In the genomic region with DNA sequence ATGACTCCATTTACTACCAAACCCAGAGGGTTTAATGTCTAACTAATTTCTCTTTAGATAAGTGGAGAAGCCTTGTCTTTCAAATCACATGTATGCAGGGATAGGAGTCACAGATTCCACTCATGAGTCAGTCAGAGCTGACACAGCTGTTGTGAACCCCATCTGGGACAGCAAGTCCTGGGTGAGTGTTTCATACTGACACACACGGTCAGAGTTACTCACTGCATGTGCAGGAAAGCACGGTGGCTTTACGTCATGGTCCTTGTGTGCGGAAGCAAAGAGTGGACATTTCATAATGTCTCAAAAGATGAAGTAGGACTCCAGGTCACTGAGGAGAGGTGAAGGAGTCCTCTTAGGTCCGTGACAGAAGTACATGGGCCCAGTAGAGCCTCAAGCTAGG, we compare ENCODE assay signal across 13 mouse cellular contexts. TPM values are rescaled to one million over a fixed set of nuclear protein-coding genes. Genes with fewer than 3 reads are reported as not detected.
A peak's percentile ranks its signal among the peaks of the same experiment; 100 is the strongest.
DNase-seq lines count a peak whose midpoint lies in the region; ATAC-seq and TF ChIP-seq lines count a peak whose summit lies in the region.
"Had no signal": no experiment of that assay in that cellular context is flagged by ENCODE, and none has a peak within 500 bp of the region (broad histone marks: within the 10 kb centered on the region; RNA-seq: fewer than 3 reads in every experiment).

No protein-coding gene starts in this region.

- H3K27ac ChIP-seq in heart, embryonic 12.5 days (ENCODE audit: poor library complexity, severe bottlenecking): no peak overlapping the region
- no peak overlapping the region for H3K27ac ChIP-seq in CH12.LX (ENCODE audit: insufficient read depth, low read depth)

- H3K4me1 ChIP-seq in heart, embryonic 12.5 days (replicated peaks): 0 out of 2 replicates have a peak, but pooled peaks cover 7% of the 10 kb centered on the region
- H3K4me1 ChIP-seq in CH12.LX (ENCODE audit: control insufficient read depth in 1 of 2, insufficient read depth in 2 of 2): peaks cover 3 to 5% of the 10 kb centered on the region in 2 experiments; a peak in 3 of 4 replicates

- DNase-seq in heart, adult 18-20 months: peak; percentile 50 to 60
- no peak for DNase-seq in CH12.LX (ENCODE audit: extremely low read depth)
- peak; percentile 50 for DNase-seq in heart, adult 8-10 months (ENCODE audit: low spot score)
- DNase-seq in thymus, postnatal 36 days: no peak
- no peak for DNase-seq in left cerebral cortex, adult 8-10 months (ENCODE audit: low spot score in 2 of 2)
- DNase-seq: cerebellum, adult 2 months; kidney, postnatal 14 days; retina, postnatal 1 day; thymus, adult 18-20 months had no signal

- no peak overlapping the region for H3K4me3 ChIP-seq in heart, embryonic 12.5 days
- H3K4me3 ChIP-seq in CH12.LX (replicated peaks in 1 of 3; ENCODE audit: low read depth in 2 of 3, low read length in 2 of 3, poor library complexity in 1 of 3): no peak overlapping the region
- H3K4me3 ChIP-seq: megakaryocyte, embryonic 14.5 days had no signal

- TF ChIP-seq POLR2A in CH12.LX (IDR thresholded peaks at IDR 0.05; ENCODE audit: low read depth, low read length): no peak

- TF ChIP-seq CTCF in CH12.LX (conservative IDR thresholded peaks at IDR 0.05 in 1 of 2, IDR thresholded peaks at IDR 0.05 in 1 of 2; ENCODE audit: low read depth in 2 of 2, low read length in 2 of 2): no peak

- H3K9me3 ChIP-seq in heart, embryonic 12.5 days (replicated peaks): no peaks in the 10 kb centered on the region
- no peaks in the 10 kb centered on the region for H3K9me3 ChIP-seq in CH12.LX (replicated peaks; ENCODE audit: low read length)
- H3K9me3 ChIP-seq: megakaryocyte, embryonic 14.5 days had no signal

- no peaks in the 10 kb centered on the region for H3K27me3 ChIP-seq in heart, embryonic 12.5 days (replicated peaks)
- H3K27me3 ChIP-seq in CH12.LX (replicated peaks): no peaks in the 10 kb centered on the region
- H3K27me3 ChIP-seq: megakaryocyte, embryonic 14.5 days had no signal

- dilution Hi-C loops in CH12.LX (cut with MboI; ENCODE audit: extremely low pct_ligation_motif_present, extremely low pct_unique_long_range_greater_than_20kb, low sequenced_read_pairs): no loop called here

- no peak for TF ChIP-seq EP300 in CH12.LX (IDR thresholded peaks at IDR 0.05; ENCODE audit: low read length)

- no peak for ATAC-seq in heart, embryonic 12.5 days (ENCODE audit: insufficient number of reproducible peaks, low FRiP score)
- peak; percentile 96 for ATAC-seq in megakaryocyte, adult 5-6 weeks (ENCODE audit: poor library complexity, severe bottlenecking)

- no peaks in the 10 kb centered on the region for H3K79me2 ChIP-seq in CH12.LX (replicated peaks; ENCODE audit: control insufficient read depth, extremely low read depth, insufficient read depth, poor library complexity, severe bottlenecking)

- no peak overlapping the region for H3K9ac ChIP-seq in heart, embryonic 12.5 days
- H3K9ac ChIP-seq in CH12.LX (ENCODE audit: insufficient read depth, low read depth): no peak overlapping the region

- WGBS in heart, embryonic 12.5 days: 72% methylated on average over 5 of the region's 5 CpGs

- TF ChIP-seq RAD21 in CH12.LX (IDR thresholded peaks at IDR 0.05; ENCODE audit: low read depth, low read length): no peak

- no peaks in the 10 kb centered on the region for H3K36me3 ChIP-seq in heart, embryonic 12.5 days
- no peaks in the 10 kb centered on the region for H3K36me3 ChIP-seq in CH12.LX (replicated peaks in 1 of 2; ENCODE audit: control insufficient read depth in 1 of 2, insufficient read depth in 1 of 2, low read length in 1 of 2)

- H3K4me2 ChIP-seq in heart, embryonic 12.5 days: no peak overlapping the region
- no peak overlapping the region for H3K4me2 ChIP-seq in CH12.LX (ENCODE audit: insufficient read depth, low read depth, poor library complexity, severe bottlenecking)
- H3K4me2 ChIP-seq: liver, embryonic 11.5 days had no signal

- in situ Hi-C loops in CH12.LX (cut with MboI; ENCODE audit: low pct_ligation_motif_present, low pct_unique_long_range_greater_than_20kb, low sequenced_read_pairs): loop anchor here (25.0 kb wide), 1 partner anchor 449 kb away; no protein-coding TSS in a partner anchor

TF ChIP-seq in CH12.LX, 34 proteins besides CTCF, POLR2A, EP300 and RAD21:
- TF ChIP-seq BHLHE40 (IDR thresholded peaks at IDR 0.05; ENCODE audit: low read depth, low read length) (peak; percentile 29; the same call in 1 of the 2 replicates), USF2 (conservative IDR thresholded peaks at IDR 0.05; ENCODE audit: low read depth, low read length) (no peak), ETS1 (conservative IDR thresholded peaks at IDR 0.05; ENCODE audit: low read depth, low read length) (0 out of 2 replicates have a peak, but pooled peaks have one; percentile 8)

RNA-seq across cellular contexts. Expression of a gene that starts 3.0 kb away (rescaled TPM):
- under 1 TPM; 0.44 to 0.65 TPM for total RNA-seq in heart, adult 18-20 months (2021)
- 0.06 TPM in 1 of 2 replicates, not detected in the other for polyA plus RNA-seq in heart, embryonic 12.5 days (2016; fragmentation: Nextera tagmentation; extraction: Ambion mirVana)
- total RNA-seq in CH12.LX (2012; rRNA removed) (not detected in 2 replicates), CH12.LX (2014; rRNA removed) (not detected in 2 replicates)
- polyA plus RNA-seq in CH12.LX (2012; ENCODE audit: insufficient read length, low read depth): not detected in 2 replicates
- under 1 TPM; 0.31 to 0.88 (median 0.50) TPM for total RNA-seq in heart, adult 8-10 months (2022)
- not detected in 2 replicates for total RNA-seq in megakaryocyte, adult 5-6 weeks (2015)
- total RNA-seq in megakaryocyte, adult 5-6 weeks (2017): not detected in 2 replicates
- total RNA-seq in left cerebral cortex, adult 8-10 months (2022): 1 to 10 TPM; 3.0 to 3.7 (median 3.5) TPM
- polyA plus RNA-seq: liver, embryonic 11.5 days had no signal

Comparison
In these comparisons a context has a peak if more than half of its experiments do, and no peak if none do; other contexts are left out.
1. DNase-seq: peak in heart, adult 18-20 months (2 of 2) and heart, adult 8-10 months (single experiment); none in CH12.LX (single experiment), thymus, postnatal 36 days (0 of 2) and left cerebral cortex, adult 8-10 months (0 of 2).